Mouse (Mus musculus) duodenum, adult 2 months (tissue): Measurements from ENCODE around the gene Ctsw. TPM values are rescaled to one million over a fixed set of nuclear protein-coding genes. Genes with fewer than 3 reads are reported as not detected.

Experiments used
- polyA plus RNA-seq: library from polyadenylated mRNA; depleted of rRNA; stranded (reverse); fragments of >200 nt; gene quantifications from 2 replicates; pipeline ENCODE4 v1.2.3, GENCODE M21; 2012; ENCODE audit warnings: low replicate concordance; rRNA removed

Ctsw gene
- 3.0 and 8.9 TPM in 2 replicates for polyA plus RNA-seq

GRCm38 (mm10) chr19:5468374-5468773 lies at the start of gene Ctsw:
Ctsw (minus strand) TSS chr19:5468507.

GRCm38 (mm10) chr19:5510031-5511026 lies 42.0 kb upstream of the Ctsw start, which contains the start of gene Snx32:
Snx32 (minus strand) TSS chr19:5510538.

GRCm38 (mm10) chr19:5503687-5504086 lies 35.4 kb upstream of the Ctsw start, which contains the start of gene 1700020D05Rik:
1700020D05Rik (minus strand) TSS chr19:5503787.

GRCm38 (mm10) chr19:5490313-5490897 lies 22.1 kb upstream of the Ctsw start, which contains the start of gene Cfl1:
Cfl1 (plus strand) TSS chr19:5490455.

GRCm38 (mm10) chr19:5487768-5488550 lies 19.7 kb upstream of the Ctsw start, which contains the start of gene Mus81:
Mus81 (minus strand) TSS chr19:5488402.

GRCm38 (mm10) chr19:5473720-5474119 lies 5.4 kb upstream of the Ctsw start, which contains the start of gene Efemp2:
Efemp2 (plus strand) TSS chr19:5473954.

GRCm38 (mm10) chr19:5460465-5460911 lies 7.8 kb downstream of the Ctsw start, which contains the start of gene Fibp:
Fibp (plus strand) TSS chr19:5460615.

GRCm38 (mm10) chr19:5457746-5458442 lies 10.4 kb downstream of the Ctsw start, which contains the start of gene Ccdc85b:
Ccdc85b (minus strand) TSS chr19:5457894.

GRCm38 (mm10) chr19:5447515-5448353 lies 20.6 kb downstream of the Ctsw start, which contains the start of gene Fosl1:
Fosl1 (plus strand) TSS chr19:5447547.

GRCm38 (mm10) chr19:5424782-5425741 lies 43.2 kb downstream of the Ctsw start, which contains the start of the genes Drap1 and AI837181:
Drap1 (minus strand) TSS chr19:5424979.
AI837181 (plus strand) TSS chr19:5425144.

Other genes with a start within 250 kb of the Ctsw start
- 6.7 and 7.8 TPM in 2 replicates for gene Pacs1, start 195.4 kb downstream of the Ctsw start, polyA plus RNA-seq
- gene Sf3b2, start 173.1 kb downstream of the Ctsw start, polyA plus RNA-seq: 86.5 and 99.5 TPM in 2 replicates
- 0.08 TPM in 1 of 2 replicates, not detected in the other for gene Gal3st3, start 170.2 kb downstream of the Ctsw start, polyA plus RNA-seq
- not detected in 2 replicates for gene Catsper1, start 132.8 kb downstream of the Ctsw start, polyA plus RNA-seq
- gene Cst6, start 118.9 kb downstream of the Ctsw start, polyA plus RNA-seq: 775 and 1,382 TPM in 2 replicates
- 22.1 and 39.9 TPM in 2 replicates for gene Eif1ad, start 101.8 kb downstream of the Ctsw start, polyA plus RNA-seq
- gene Banf1, start 101.3 kb downstream of the Ctsw start, polyA plus RNA-seq: 134 and 143 TPM in 2 replicates
- gene Sart1, start 79.8 kb downstream of the Ctsw start, polyA plus RNA-seq: 4.2 and 12.1 TPM in 2 replicates
- 0.38 and 5.1 TPM in 2 replicates for gene Tsga10ip, start 66.0 kb downstream of the Ctsw start, polyA plus RNA-seq
- gene Drap1, start 43.5 kb downstream of the Ctsw start, polyA plus RNA-seq: 75.9 and 95.8 TPM in 2 replicates
- gene AI837181, start 43.4 kb downstream of the Ctsw start, polyA plus RNA-seq: 53.5 and 90.2 TPM in 2 replicates
- gene Fosl1, start 21.0 kb downstream of the Ctsw start, polyA plus RNA-seq: 0.43 and 3.2 TPM in 2 replicates
- gene Ccdc85b, start 10.6 kb downstream of the Ctsw start, polyA plus RNA-seq: 3.0 and 4.1 TPM in 2 replicates
- 77.1 and 157 TPM in 2 replicates for gene Fibp, start 7.9 kb downstream of the Ctsw start, polyA plus RNA-seq
- 24.2 and 26.7 TPM in 2 replicates for gene Efemp2, start 5.4 kb upstream of the Ctsw start, polyA plus RNA-seq
- 24.4 and 30.3 TPM in 2 replicates for gene Mus81, start 19.9 kb upstream of the Ctsw start, polyA plus RNA-seq
- gene Cfl1, start 21.9 kb upstream of the Ctsw start, polyA plus RNA-seq: 354 and 628 TPM in 2 replicates
- gene 1700020D05Rik, start 35.3 kb upstream of the Ctsw start, polyA plus RNA-seq: 0.19 TPM in 1 of 2 replicates, not detected in the other
- gene Snx32, start 42.0 kb upstream of the Ctsw start, polyA plus RNA-seq: 2.3 and 3.4 TPM in 2 replicates
- gene Ovol1, start 92.1 kb upstream of the Ctsw start, polyA plus RNA-seq: 50.7 and 55.8 TPM in 2 replicates
- gene Ap5b1, start 99.5 kb upstream of the Ctsw start, polyA plus RNA-seq: 27.3 and 37.3 TPM in 2 replicates
- gene Rnaseh2c, start 133.4 kb upstream of the Ctsw start, polyA plus RNA-seq: 55.0 and 64.6 TPM in 2 replicates
- 28.1 and 29.4 TPM in 2 replicates for gene Kat5, start 141.7 kb upstream of the Ctsw start, polyA plus RNA-seq
- 63.4 and 69.8 TPM in 2 replicates for gene Rela, start 169.0 kb upstream of the Ctsw start, polyA plus RNA-seq
- gene Sipa1, start 195.2 kb upstream of the Ctsw start, polyA plus RNA-seq: 31.8 and 39.3 TPM in 2 replicates
- gene Map3k11, start 220.2 kb upstream of the Ctsw start, polyA plus RNA-seq: 93.9 and 146 TPM in 2 replicates
- 123 and 125 TPM in 2 replicates for gene Pcnx3, start 220.4 kb upstream of the Ctsw start, polyA plus RNA-seq
- gene Kcnk7, start 235.9 kb upstream of the Ctsw start, polyA plus RNA-seq: 0.49 TPM in 1 of 2 replicates, not detected in the other